Mouse (Mus musculus) gastrocnemius, postnatal 14 days (tissue): ENCODE measurements around the gene Cox4i2. TPM values are rescaled to one million over a fixed set of nuclear protein-coding genes. Genes with fewer than 3 reads are reported as not detected.

ENCODE experiments used
- DNase-seq: peaks from one replicate; pipeline ENCODE4 v3.0.0; 2021; ENCODE audit warnings: mixed read lengths
- intact Hi-C: fragments of 180-260 bp; cut with DNase I; formaldehyde crosslinking; loops from one replicate; pipeline ENCODE4 v1.15.1; 2025; ENCODE audit warnings: low total_unique reads
- total RNA-seq, 2 experiments: library from RNA; stranded (reverse); gene quantifications; 2 replicates each; pipeline ENCODE4 v1.2.3; 2021

The Cox4i2 gene
- total RNA-seq, 2 experiments from 2014 or later: 5.9 to 6.0 TPM

GRCm38 (mm10) chr2:152729636-152730020 lies 24.3 kb upstream of the Cox4i2 start:
- intact Hi-C loops: no loop called here
- DNase-seq: peak; percentile 73

- intact Hi-C loops: no loop called here
- no peak for DNase-seq
These were observed 20.8 kb upstream of the Cox4i2 start for GRCm38 (mm10) chr2:152733201-152733600.

- intact Hi-C loops: no loop called here
- no peak for DNase-seq
These were observed 19.5 kb upstream of the Cox4i2 start for GRCm38 (mm10) chr2:152734501-152734900.

GRCm38 (mm10) chr2:152734984-152735383 lies 19.0 kb upstream of the Cox4i2 start:
- intact Hi-C loops: no loop called here
- DNase-seq: peak; percentile 94

GRCm38 (mm10) chr2:152736090-152736601 lies 17.8 kb upstream of the Cox4i2 start, which contains the start of gene Id1:
TSS of gene Id1 (plus strand) at chr2:152736251.
- intact Hi-C loops: no loop called here
- peak; percentile 78 for DNase-seq

GRCm38 (mm10) chr2:152736748-152737147 lies 17.2 kb upstream of the Cox4i2 start:
- DNase-seq: peak; percentile 31
- intact Hi-C loops: no loop called here

- intact Hi-C loops: no loop called here
- no peak for DNase-seq
These were observed 16.4 kb upstream of the Cox4i2 start for GRCm38 (mm10) chr2:152737306-152738221.

GRCm38 (mm10) chr2:152738341-152738740 lies 15.6 kb upstream of the Cox4i2 start:
- intact Hi-C loops: no loop called here
- DNase-seq: no peak

GRCm38 (mm10) chr2:152739031-152739841 lies 14.7 kb upstream of the Cox4i2 start:
- DNase-seq: peak; percentile 82
- intact Hi-C loops: no loop called here

- intact Hi-C loops: no loop called here
- no peak for DNase-seq
These were observed 14.1 kb upstream of the Cox4i2 start for GRCm38 (mm10) chr2:152739842-152740260.

- intact Hi-C loops: no loop called here
These were observed 13.5 kb upstream of the Cox4i2 start for GRCm38 (mm10) chr2:152740490-152740889.

GRCm38 (mm10) chr2:152741153-152742041 lies 12.6 kb upstream of the Cox4i2 start:
- intact Hi-C loops: loop anchor here (2.0 kb wide), 1 partner anchor 47 kb away; no protein-coding TSS in a partner anchor
- DNase-seq: peak; percentile 55

More at GRCm38 (mm10) chr2:152740490-152740889, 13.5 kb upstream of the Cox4i2 start:
- no peak for DNase-seq

GRCm38 (mm10) chr2:152742435-152742834 lies 11.5 kb upstream of the Cox4i2 start:
- intact Hi-C loops: loop anchor here (2.0 kb wide), 1 partner anchor 48 kb away; no protein-coding TSS in a partner anchor

GRCm38 (mm10) chr2:152756474-152757393 lies 2.8 kb downstream of the Cox4i2 start:
- DNase-seq: no peak
- intact Hi-C loops: no loop called here

More at GRCm38 (mm10) chr2:152742435-152742834, 11.5 kb upstream of the Cox4i2 start:
- peak; percentile 69 for DNase-seq

- intact Hi-C loops: no loop called here
- DNase-seq: no peak
These were observed 3.5 kb downstream of the Cox4i2 start for GRCm38 (mm10) chr2:152757478-152757877.

- intact Hi-C loops: no loop called here
These were observed 4.4 kb downstream of the Cox4i2 start for GRCm38 (mm10) chr2:152758351-152758750.

GRCm38 (mm10) chr2:152763310-152763709 lies 9.3 kb downstream of the Cox4i2 start:
- no peak for DNase-seq
- intact Hi-C loops: no loop called here

More at GRCm38 (mm10) chr2:152758351-152758750, 4.4 kb downstream of the Cox4i2 start:
- DNase-seq: no peak
